Mouse (Mus musculus) effector memory CD4-positive, alpha-beta T cell, adult 5 months (primary cell): ENCODE data around the gene Ndufaf3. TPM values are rescaled to one million over a fixed set of nuclear protein-coding genes. Genes with fewer than 3 reads are reported as not detected.

Experiments used
- polyA plus RNA-seq: library from polyadenylated mRNA; unstranded; fragments of 100-300 nt; shearing (Covaris generic); gene quantifications from one replicate; pipeline ENCODE4 v1.2.1, GENCODE M21; 2017

Gene Ndufaf3
- 37.5 TPM for polyA plus RNA-seq

DNA sequence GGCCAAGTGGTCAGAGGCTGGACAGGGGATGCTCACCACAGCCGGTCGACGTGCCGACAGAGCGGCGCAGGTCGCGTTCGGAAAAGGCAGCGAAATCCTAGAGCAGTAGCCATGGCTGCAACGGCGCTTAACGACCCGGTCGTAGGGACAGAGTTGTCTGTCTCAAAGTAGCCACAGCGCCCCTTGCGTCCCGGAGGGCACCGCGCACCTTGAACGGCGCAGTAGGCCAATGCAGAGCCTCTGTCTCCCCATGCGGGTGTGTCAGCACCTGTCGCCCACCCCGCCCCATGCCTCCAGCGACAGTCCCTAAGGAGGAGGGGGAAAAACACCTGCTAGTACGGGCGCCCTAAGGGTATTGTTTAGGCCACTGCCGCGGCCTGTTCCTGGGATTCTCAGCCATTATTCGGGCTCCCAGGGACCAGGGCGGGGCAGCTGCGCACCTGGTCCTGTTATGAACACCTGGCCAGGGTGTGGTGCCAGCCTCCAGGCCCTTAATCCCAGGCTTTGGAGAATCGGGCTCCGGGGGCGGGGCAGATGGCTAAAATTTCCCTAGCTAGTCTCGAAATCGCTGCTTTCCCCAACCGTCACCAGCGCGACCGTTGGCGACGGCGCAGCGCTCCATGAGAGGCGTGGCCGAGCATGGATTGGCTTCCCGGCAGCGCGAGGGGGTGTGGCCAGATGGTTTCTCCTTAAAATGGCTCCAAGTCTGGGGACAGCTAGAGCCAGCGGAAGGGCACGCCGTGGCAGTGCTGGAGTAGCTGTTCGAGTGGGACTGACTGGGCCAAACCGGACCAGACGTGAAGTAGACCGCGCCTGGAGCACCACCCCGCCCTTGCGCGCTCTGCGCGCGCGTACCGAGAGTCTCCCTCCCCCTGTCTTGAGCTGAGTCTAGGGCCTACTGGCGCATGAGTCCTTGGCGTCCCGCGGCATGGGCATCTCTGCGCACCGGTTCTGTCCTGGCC, at the start of gene Ndufaf3:
Ndufaf3 (minus strand) TSS at position 620 of the 962 bp plus-strand sequence.

DNA sequence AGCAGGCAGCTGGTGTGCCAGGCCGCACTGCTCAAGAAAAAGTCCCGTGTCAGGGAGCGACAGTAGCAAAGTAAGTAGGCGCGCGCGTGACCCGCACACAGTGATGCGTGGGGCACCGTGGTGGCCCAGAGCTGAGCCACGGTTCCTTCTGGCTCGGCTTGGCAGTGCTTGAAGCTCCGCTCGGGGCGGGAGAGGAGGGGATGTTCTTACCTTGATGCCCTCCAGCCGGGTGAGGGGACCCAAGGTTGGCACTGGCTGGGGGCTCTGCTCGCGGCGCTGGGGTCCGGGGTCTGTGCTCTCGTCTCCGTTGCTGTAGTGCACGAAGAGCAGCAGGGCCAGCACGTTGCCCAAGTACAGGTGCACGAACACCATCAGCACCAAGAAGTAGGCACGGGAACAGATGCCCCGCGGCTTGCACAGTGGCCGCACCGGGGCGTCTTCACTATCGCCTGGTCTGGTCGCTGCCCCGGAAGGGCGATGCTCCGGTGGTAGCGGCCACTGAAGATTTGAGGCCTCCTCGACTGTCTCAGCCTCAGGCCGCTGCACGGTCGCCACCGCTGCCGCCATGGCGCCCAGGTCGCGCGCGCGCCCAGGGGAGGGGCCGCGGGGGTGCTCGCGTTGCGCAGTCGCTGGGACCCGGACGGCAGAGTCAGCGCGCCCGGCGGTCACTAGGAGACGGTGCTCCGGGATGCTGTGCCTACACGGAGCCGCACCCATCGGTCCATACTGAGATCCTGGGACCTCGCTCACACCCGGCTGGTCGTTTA, 29.9 kb upstream of the Ndufaf3 start, which contains the start of gene P4htm:
P4htm (minus strand) TSS at position 670 of the 767 bp plus-strand sequence.

DNA sequence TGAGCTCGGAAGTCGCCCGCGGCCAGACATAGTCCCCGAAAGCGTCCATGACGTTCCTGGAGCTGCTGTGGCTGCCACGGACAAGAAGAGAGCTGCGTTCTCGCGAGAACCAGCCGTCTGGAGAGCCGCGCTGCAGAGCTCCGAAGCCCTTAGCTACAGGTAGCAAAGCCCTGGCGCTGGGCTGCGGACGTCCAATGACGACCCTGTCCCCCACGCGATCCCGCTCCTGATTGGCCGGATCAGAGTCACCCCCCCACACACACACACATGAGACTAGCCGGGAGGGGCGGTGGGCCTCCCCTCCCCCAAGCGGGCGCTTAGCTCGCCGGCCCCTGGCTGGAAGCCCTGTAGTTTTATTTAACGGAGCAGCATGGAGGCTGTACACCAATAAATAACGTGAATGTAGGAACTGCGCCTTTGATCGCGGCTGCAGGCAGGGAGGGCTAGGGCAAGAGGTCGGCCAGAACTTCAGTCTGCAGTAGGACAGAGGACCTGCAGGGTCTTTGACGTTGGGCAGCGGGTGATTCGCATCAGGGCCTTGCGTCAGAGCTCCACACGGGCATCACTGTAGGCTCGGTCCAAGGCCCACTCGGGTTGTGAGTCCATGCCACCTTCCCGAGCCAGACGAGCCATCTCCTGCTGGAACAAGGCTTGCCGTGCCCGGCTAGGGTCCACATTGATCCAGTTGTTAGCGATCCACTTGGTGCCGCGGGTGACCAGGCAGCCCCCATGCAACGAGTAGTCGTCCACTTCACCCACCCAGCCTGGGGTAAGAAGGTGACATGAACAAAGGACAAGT, 11.5 kb upstream of the Ndufaf3 start, which contains the start of gene Wdr6:
Wdr6 (minus strand) TSS at position 195 of the 799 bp plus-strand sequence.

DNA sequence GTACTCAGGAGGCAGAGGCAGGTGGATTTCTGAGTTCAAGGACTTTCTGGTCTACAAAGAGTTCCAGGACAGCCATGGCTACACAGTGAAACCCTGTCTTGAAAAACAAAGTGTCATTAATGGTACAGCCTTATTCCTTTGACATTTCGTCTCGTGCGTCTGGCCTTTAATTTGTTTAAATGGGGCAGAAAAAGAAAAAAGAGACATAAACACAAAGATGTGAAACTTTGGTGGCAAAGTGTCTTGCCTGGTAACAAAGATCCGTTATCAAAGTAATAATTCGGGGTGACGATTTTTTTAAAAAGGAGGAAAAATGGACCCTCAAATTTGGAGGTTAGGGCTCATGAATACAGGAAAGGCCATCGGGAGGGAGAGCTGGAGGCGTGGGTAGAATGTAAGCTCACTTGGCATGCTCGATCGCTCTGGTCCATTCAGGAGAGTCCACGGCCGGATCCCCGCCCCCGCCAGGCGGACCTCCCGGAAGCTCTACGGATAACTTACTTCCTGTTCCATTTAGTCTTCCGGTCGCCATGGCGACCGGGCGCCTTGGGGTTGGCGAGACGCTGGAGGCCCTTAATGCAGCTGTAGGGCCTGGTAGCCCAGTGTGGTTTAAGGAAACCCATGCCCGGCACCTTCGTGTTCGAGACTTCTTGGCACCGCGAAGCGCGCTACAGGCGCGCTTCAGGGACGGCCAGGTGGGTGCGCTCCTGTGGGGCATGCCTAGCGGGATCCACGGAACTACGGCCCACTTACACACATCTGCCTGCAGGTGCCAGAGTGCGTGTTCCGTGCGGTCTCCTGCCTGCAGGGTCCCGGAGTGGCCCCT, 2.4 kb upstream of the Ndufaf3 start, which contains the start of gene Dalrd3:
Dalrd3 (plus strand) TSS at position 506 of the 826 bp plus-strand sequence.

DNA sequence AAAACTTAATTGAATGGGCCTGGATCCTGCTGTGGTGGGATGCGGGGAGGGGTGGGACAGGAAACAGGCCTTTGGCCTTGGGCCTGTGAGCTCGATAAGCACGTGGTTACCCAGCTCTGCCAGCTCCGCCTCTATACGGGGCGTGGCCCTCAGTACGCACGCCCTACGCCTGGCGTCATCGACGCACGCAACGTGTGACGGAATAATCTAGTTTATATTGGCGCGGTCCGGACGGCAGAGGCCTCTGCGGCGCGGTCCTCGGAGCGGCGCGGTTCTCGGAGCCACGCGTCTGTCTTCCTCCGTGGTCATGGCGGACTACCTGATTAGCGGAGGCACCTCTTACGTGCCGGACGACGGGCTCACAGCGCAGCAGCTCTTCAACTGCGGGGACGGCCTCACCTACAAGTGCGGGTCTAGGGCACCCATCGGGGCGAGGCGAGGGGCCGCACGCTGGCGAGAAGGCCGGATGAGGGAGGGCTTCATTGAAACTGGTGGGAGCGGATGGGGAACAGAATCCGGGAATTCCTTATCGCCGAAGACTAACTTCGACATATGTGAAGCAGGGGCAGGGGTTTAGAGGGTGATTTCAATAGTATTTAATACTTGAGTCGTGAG, 6.9 kb downstream of the Ndufaf3 start, which contains the start of gene Impdh2:
Impdh2 (plus strand) TSS at position 60 of the 615 bp plus-strand sequence.

DNA sequence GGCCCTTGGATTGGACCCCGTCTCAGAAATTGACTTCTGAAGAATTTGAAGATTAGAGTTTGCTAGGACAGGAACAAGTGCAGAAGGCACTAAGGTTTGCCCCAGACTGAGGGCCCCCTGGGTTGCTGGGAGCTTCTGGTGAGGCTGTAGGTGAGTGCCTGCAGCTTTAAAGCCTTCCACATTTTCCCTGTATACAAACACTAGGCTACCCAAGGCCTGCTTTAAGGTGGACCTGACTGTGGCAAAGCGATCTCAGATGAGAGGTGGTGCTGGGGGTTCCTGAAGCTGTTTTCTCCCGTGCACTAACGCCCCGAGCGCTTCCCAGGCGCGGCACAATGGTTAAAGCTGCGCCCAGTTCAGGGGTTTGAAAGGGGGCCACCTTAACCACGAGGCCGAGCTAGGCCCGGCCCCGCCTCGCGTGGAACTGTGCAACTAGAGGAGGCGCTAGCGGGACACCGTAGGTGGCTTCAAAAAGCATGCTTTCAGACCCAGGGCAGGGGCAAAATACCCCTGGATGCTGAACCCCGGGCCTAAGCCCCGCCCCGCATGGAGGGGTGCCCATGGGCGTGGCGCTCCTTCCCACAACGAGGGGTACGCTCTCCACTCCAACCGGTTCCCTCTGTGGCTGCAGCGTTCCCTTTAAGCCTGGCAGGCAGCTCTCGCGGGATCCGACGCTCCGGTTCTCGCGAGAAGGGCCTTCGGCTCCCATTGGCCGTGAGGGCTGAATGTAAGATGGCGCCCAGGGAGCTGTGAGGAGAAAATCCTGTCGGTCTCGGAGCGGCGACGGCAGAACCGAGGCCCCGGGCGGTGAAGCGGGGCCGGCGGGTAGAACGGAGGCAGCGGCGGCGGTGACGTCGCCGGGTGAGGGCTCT, 50.6 kb downstream of the Ndufaf3 start, which contains the start of gene Qrich1:
Qrich1 (plus strand) TSS at position 427 of the 872 bp plus-strand sequence.

Other genes with a start within 250 kb of the Ndufaf3 start
- gene Gpx1, start 228.5 kb downstream of the Ndufaf3 start, polyA plus RNA-seq = 260 TPM
- 94.4 TPM for gene Usp4, start 219.6 kb downstream of the Ndufaf3 start, polyA plus RNA-seq
- 0.74 TPM for gene 1700102P08Rik, start 174.6 kb downstream of the Ndufaf3 start, polyA plus RNA-seq
- gene Ccdc36, start 138.9 kb downstream of the Ndufaf3 start, polyA plus RNA-seq = not detected
- not detected for gene BC048562, start 131.0 kb downstream of the Ndufaf3 start, polyA plus RNA-seq
- gene Ccdc71, start 106.9 kb downstream of the Ndufaf3 start, polyA plus RNA-seq = 27.6 TPM
- 7.3 TPM for gene Klhdc8b, start 105.9 kb downstream of the Ndufaf3 start, polyA plus RNA-seq
- gene Lamb2, start 87.7 kb downstream of the Ndufaf3 start, polyA plus RNA-seq = not detected
- 158 TPM for gene Usp19, start 76.8 kb downstream of the Ndufaf3 start, polyA plus RNA-seq
- 74.5 TPM for gene Qars, start 59.7 kb downstream of the Ndufaf3 start, polyA plus RNA-seq
- gene Qrich1, start 50.6 kb downstream of the Ndufaf3 start, polyA plus RNA-seq = 172 TPM
- gene Impdh2, start 7.1 kb downstream of the Ndufaf3 start, polyA plus RNA-seq = 178 TPM
- 72.4 TPM for gene Dalrd3, start 2.5 kb upstream of the Ndufaf3 start, polyA plus RNA-seq
- 28.6 TPM for gene Wdr6, start 11.3 kb upstream of the Ndufaf3 start, polyA plus RNA-seq
- 11.5 TPM for gene P4htm, start 30.2 kb upstream of the Ndufaf3 start, polyA plus RNA-seq
- gene Arih2, start 82.0 kb upstream of the Ndufaf3 start, polyA plus RNA-seq = 179 TPM
- gene Slc25a20, start 94.7 kb upstream of the Ndufaf3 start, polyA plus RNA-seq = 20.0 TPM
- gene Prkar2a, start 121.9 kb upstream of the Ndufaf3 start, polyA plus RNA-seq = 29.3 TPM
- gene Ip6k2, start 216.4 kb upstream of the Ndufaf3 start, polyA plus RNA-seq = 29.7 TPM
- 7.1 TPM for gene Nckipsd, start 240.9 kb upstream of the Ndufaf3 start, polyA plus RNA-seq